In the genomic region with DNA sequence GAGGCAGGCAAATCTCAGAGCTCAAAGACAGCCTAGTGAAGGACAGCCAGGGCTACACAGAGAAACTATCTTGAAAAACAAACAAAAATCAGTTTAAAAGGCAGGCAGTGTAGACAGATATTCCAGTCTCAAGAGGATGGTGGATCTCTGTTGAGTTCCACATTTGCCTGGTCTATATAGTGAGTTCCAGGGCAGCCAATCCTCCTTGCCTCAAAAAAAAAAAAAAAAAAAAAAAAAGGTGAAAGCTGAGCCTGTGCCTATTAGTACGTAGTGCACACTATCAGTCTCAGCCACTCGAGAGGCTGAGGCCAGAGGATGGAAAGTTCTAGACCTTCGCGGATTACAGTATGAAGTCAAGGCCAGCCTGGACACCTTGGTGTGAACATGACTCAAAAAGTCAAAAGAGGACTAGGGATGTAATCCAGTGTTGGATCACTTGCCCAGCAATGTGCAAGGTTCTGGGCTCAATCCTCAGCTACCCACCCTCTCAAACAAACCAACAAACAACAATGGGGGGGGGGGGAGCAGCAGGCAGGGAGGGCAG, we compare ENCODE assay signal across 8 mouse cellular contexts. TPM values are rescaled to one million over a fixed set of nuclear protein-coding genes. Genes with fewer than 3 reads are reported as not detected.
DNase-seq lines count a peak whose midpoint lies in the region; ATAC-seq lines count a peak whose summit lies in the region.

No protein-coding gene starts in this region.

- peak overlapping the region; percentile 98 for H3K27ac ChIP-seq in hindbrain, embryonic 10.5 days

- H3K27me3 ChIP-seq in hindbrain, embryonic 10.5 days (ENCODE audit: insufficient read depth, poor library complexity, severe bottlenecking): no peaks in the 10 kb centered on the region

- no peaks in the 10 kb centered on the region for H3K9me3 ChIP-seq in hindbrain, embryonic 10.5 days

- DNase-seq in heart, adult 11 months: peak; percentile 84
- DNase-seq in heart, adult 9 months (ENCODE audit: low spot score in 2 of 2): no peak
- peak; percentile 6 for DNase-seq in urinary bladder, postnatal 14 days (ENCODE audit: low spot score)
- DNase-seq in urinary bladder, adult 18-20 months (ENCODE audit: low spot score in 2 of 2): no peak
- no peak for DNase-seq in hindbrain, embryonic 10.5 days (ENCODE audit: low spot score)
- DNase-seq in left cerebral cortex, postnatal 25 days (ENCODE audit: low spot score in 2 of 2): no peak
- DNase-seq in urinary bladder, adult 2 months (ENCODE audit: low spot score): no peak

- H3K4me3 ChIP-seq in hindbrain, embryonic 10.5 days: peak overlapping the region; percentile 77

- peak; percentile 26 for ATAC-seq in megakaryocyte progenitor cell, adult 5-6 weeks (replicated peaks; ENCODE audit: poor library complexity)

- intact Hi-C loops in left cerebral cortex, postnatal 25 days (cut with DNase I): no loop called here

- 22% methylated on average over 4 of the region's 4 CpGs for WGBS in hindbrain, embryonic 10.5 days

- peaks cover 29% of the 10 kb centered on the region for H3K4me1 ChIP-seq in hindbrain, embryonic 10.5 days (replicated peaks)

- H3K36me3 ChIP-seq in hindbrain, embryonic 10.5 days: peaks cover 24% of the 10 kb centered on the region

RNA-seq across cellular contexts. Expression of a gene that starts 0.7 kb away (rescaled TPM):
- 498 and 605 TPM in 2 replicates for polyA plus RNA-seq in hindbrain, embryonic 10.5 days (2016; fragmentation: Nextera tagmentation; extraction: Ambion mirVana)
- total RNA-seq in megakaryocyte progenitor cell, adult 5-6 weeks (2015): 499 and 555 TPM in 2 replicates
- total RNA-seq in megakaryocyte progenitor cell, adult 5-6 weeks (2017): 404 and 432 TPM in 2 replicates
- 100 to 1,000 TPM; 207 to 216 TPM for total RNA-seq in left cerebral cortex, postnatal 25 days (2021)
- 173 and 200 TPM in 2 replicates for polyA plus RNA-seq in urinary bladder, adult 2 months (2012; rRNA removed)

RNA-seq across cellular contexts. Expression of a gene that starts 0.7 kb away (rescaled TPM):
- 1.6 and 3.0 TPM in 2 replicates for polyA plus RNA-seq in hindbrain, embryonic 10.5 days (2016; fragmentation: Nextera tagmentation; extraction: Ambion mirVana)
- total RNA-seq in megakaryocyte progenitor cell, adult 5-6 weeks (2015): 1.2 and 2.1 TPM in 2 replicates
- total RNA-seq in megakaryocyte progenitor cell, adult 5-6 weeks (2017): 0.62 and 1.8 TPM in 2 replicates
- 1 to 10 TPM; 4.2 to 5.7 TPM for total RNA-seq in left cerebral cortex, postnatal 25 days (2021)
- polyA plus RNA-seq in urinary bladder, adult 2 months (2012; rRNA removed): 2.2 and 2.7 TPM in 2 replicates

RNA-seq across cellular contexts. Expression of a gene that starts 25.9 kb away (rescaled TPM):
- not detected in 2 replicates for polyA plus RNA-seq in hindbrain, embryonic 10.5 days (2016; fragmentation: Nextera tagmentation; extraction: Ambion mirVana)
- not detected in 2 replicates for total RNA-seq in megakaryocyte progenitor cell, adult 5-6 weeks (2015)
- total RNA-seq in megakaryocyte progenitor cell, adult 5-6 weeks (2017): not detected in 2 replicates
- under 1 TPM; 0.09 to 0.62 TPM for total RNA-seq in left cerebral cortex, postnatal 25 days (2021)
- 0.10 and 0.14 TPM in 2 replicates for polyA plus RNA-seq in urinary bladder, adult 2 months (2012; rRNA removed)

RNA-seq across cellular contexts. Expression of a gene that starts 31.2 kb away (rescaled TPM):
- polyA plus RNA-seq in hindbrain, embryonic 10.5 days (2016; fragmentation: Nextera tagmentation; extraction: Ambion mirVana): 3.3 and 6.5 TPM in 2 replicates
- total RNA-seq in megakaryocyte progenitor cell, adult 5-6 weeks (2015): 0.39 and 0.42 TPM in 2 replicates
- not detected in 2 replicates for total RNA-seq in megakaryocyte progenitor cell, adult 5-6 weeks (2017)
- not detected for total RNA-seq in left cerebral cortex, postnatal 25 days (2021)
- polyA plus RNA-seq in urinary bladder, adult 2 months (2012; rRNA removed): 1.1 and 1.3 TPM in 2 replicates

RNA-seq across cellular contexts. Expression of a gene that starts 36.1 kb away (rescaled TPM):
- polyA plus RNA-seq in hindbrain, embryonic 10.5 days (2016; fragmentation: Nextera tagmentation; extraction: Ambion mirVana): 502 and 520 TPM in 2 replicates
- 273 and 317 TPM in 2 replicates for total RNA-seq in megakaryocyte progenitor cell, adult 5-6 weeks (2015)
- total RNA-seq in megakaryocyte progenitor cell, adult 5-6 weeks (2017): 230 and 255 TPM in 2 replicates
- total RNA-seq in left cerebral cortex, postnatal 25 days (2021): 100 to 1,000 TPM; 188 to 195 TPM
- 328 and 503 TPM in 2 replicates for polyA plus RNA-seq in urinary bladder, adult 2 months (2012; rRNA removed)

Comparison
In these comparisons a context has a peak if more than half of its experiments do, and no peak if none do; other contexts are left out.
1. DNase-seq: peak in heart, adult 11 months (single experiment) and urinary bladder, postnatal 14 days (single experiment); none in heart, adult 9 months (0 of 2), urinary bladder, adult 18-20 months (0 of 2), hindbrain, embryonic 10.5 days (single experiment), left cerebral cortex, postnatal 25 days (0 of 2) and urinary bladder, adult 2 months (single experiment).